Mouse (Mus musculus): ENCODE results near the gene Ccser1. TPM values are rescaled to one million over a fixed set of nuclear protein-coding genes. Genes with fewer than 3 reads are reported as not detected.

Ccser1 gene
- polyA plus RNA-seq, 1 experiment, result 12.7 TPM

DNA sequence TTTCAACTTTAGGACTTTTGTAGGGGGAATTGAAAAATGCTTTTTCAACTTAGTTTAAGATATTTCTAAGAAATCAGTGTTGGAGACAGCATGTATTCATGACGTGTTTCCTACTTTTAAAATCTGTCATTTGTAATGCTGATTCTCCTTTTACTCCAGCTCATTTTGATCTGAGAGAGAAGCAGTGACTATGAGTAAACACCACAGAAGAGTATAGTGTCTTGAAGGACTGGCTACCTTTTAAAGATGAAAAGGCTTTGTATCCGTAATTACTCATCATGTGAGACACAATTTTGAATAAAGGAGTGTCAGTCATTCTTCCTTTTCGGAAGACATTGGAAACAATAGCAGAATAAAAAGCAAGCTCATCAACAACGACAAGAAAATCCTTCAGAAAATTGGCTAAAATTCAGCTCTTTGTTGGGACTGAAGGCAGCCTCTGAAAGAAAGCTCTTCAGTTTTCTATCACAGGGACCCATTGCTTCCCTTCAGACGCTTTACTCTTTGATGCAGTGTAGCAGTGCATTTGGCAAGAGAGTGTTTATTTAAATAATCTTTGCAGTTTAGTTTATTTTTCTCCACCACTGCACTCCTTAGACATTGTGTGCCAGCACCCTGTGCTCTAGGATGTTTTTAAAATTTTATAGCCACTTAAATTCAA, 50.1 kb downstream of the Ccser1 start:
- no peak for DNase-seq
- Histone ChIP-seq H3K4me1 (ENCODE audit: control insufficient read depth, insufficient read depth, low read length) (peaks cover 8% of the 10 kb centered on the region), H3K27ac (ENCODE audit: insufficient read depth, low read length) (no peak overlapping the region), H3K4me3 (replicated peaks; ENCODE audit: insufficient read depth, low read depth, low read length) (no peak overlapping the region), H3K27me3 (ENCODE audit: control insufficient read depth, insufficient read depth, low read length) (no peaks in the 10 kb centered on the region)
- 52% methylated on average over 5 of the region's 5 CpGs for WGBS
- no peak for TF ChIP-seq CTCF (IDR thresholded peaks at IDR 0.05; ENCODE audit: borderline replicate concordance, insufficient read depth, low read depth, low read length)
- no peak for TF ChIP-seq POLR2A (IDR thresholded peaks at IDR 0.05; ENCODE audit: borderline replicate concordance, insufficient read depth, low read length)

DNA sequence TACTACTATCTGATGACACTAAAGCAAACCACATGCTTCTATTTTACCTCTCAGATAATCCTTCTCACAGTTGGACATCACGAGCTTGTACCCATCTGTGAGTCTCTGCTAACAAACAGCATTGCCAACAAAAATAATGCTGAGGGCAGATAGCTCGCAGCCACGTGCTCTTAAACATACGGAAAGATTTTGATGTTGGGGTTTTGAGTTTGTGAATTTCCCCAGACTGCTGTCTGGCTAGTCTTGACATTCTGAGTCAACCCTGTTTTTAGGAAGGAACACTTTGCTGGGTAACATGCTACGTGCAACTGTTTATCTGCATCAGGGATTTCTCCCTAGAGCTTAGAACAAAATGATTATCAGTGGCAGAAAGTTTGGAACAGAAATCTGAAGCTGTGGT, 52.9 kb downstream of the Ccser1 start:
- no peaks in the 10 kb centered on the region for H3K27me3 ChIP-seq (ENCODE audit: control insufficient read depth, insufficient read depth, low read length)
- 26% methylated on average over 5 of the region's 5 CpGs for WGBS
- TF ChIP-seq POLR2A (IDR thresholded peaks at IDR 0.05; ENCODE audit: borderline replicate concordance, insufficient read depth, low read length) (no peak), CTCF (IDR thresholded peaks at IDR 0.05; ENCODE audit: borderline replicate concordance, insufficient read depth, low read depth, low read length) (no peak)
- DNase-seq, result peak in 1 of 2 experiments; percentile 15
- H3K4me1 ChIP-seq (ENCODE audit: control insufficient read depth, insufficient read depth, low read length), result peaks cover 8% of the 10 kb centered on the region
- no peak overlapping the region for H3K27ac ChIP-seq (ENCODE audit: insufficient read depth, low read length)
- H3K4me3 ChIP-seq (replicated peaks; ENCODE audit: insufficient read depth, low read depth, low read length), result no peak overlapping the region

DNA sequence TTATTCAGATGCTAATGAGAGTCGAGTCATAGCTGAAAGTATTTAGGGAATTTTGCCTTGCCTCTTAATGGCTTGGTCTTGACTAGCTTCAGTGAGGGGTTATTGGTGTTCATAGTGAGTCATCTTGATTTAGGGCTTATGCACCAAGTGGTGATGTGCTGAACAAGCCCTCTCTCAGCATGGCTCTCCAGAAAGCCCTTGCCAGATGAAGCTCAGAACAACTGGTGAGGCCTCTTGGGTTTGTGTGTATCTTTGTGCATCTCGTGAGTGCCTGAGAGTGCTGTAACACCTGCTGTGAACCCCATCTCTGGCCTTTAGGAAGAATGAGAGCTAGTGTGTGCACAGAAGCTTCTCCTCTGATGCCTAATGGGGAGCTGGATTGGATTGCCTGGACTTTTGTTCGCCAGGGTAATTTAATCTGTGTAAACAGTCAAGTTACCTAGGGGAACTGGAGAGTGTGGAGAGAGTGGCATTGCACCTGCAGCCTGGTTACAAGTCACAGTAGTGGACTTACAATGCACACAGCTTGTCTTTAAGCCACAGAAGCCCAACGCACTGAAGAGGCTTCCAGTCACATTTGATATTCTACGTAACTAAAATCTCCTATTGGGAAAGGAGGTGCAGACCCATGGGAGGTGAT, 53.5 kb downstream of the Ccser1 start:
- H3K27me3 ChIP-seq (ENCODE audit: control insufficient read depth, insufficient read depth, low read length), result no peaks in the 10 kb centered on the region
- DNase-seq, result no peak
- H3K4me1 ChIP-seq (ENCODE audit: control insufficient read depth, insufficient read depth, low read length), result peaks cover 8% of the 10 kb centered on the region
- 58% methylated on average over 5 of the region's 5 CpGs for WGBS
- no peak for TF ChIP-seq CTCF (IDR thresholded peaks at IDR 0.05; ENCODE audit: borderline replicate concordance, insufficient read depth, low read depth, low read length)
- TF ChIP-seq POLR2A (IDR thresholded peaks at IDR 0.05; ENCODE audit: borderline replicate concordance, insufficient read depth, low read length), result no peak
- H3K27ac ChIP-seq (ENCODE audit: insufficient read depth, low read length), result no peak overlapping the region
- H3K4me3 ChIP-seq (replicated peaks; ENCODE audit: insufficient read depth, low read depth, low read length), result no peak overlapping the region

DNA sequence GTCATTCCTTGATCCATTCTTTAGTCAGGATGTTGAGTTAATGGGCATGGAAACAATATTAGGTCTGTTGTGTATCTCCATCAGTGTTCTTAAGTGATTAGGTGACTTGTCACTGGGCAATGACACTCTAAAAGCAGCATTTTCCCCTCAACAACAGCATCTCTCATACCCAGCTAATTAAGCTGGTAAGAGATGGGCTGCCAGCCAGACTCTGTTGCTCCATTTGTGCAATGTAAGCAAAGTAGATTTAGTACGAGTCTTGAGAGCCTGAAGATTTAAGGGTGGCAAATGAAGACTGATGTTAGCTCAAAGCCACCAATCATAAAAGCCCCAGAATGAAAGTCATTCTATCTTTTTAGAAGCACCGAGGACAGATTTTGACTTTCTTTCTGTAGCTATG, 60.5 kb downstream of the Ccser1 start:
- no peaks in the 10 kb centered on the region for H3K27me3 ChIP-seq (ENCODE audit: control insufficient read depth, insufficient read depth, low read length)
- H3K4me1 ChIP-seq (ENCODE audit: control insufficient read depth, insufficient read depth, low read length), result no peaks in the 10 kb centered on the region
- H3K27ac ChIP-seq (ENCODE audit: insufficient read depth, low read length), result no peak overlapping the region
- WGBS, result 56% methylated on average over 2 of the region's 2 CpGs
- no peak for DNase-seq
- no peak for TF ChIP-seq POLR2A (IDR thresholded peaks at IDR 0.05; ENCODE audit: borderline replicate concordance, insufficient read depth, low read length)
- no peak for TF ChIP-seq CTCF (IDR thresholded peaks at IDR 0.05; ENCODE audit: borderline replicate concordance, insufficient read depth, low read depth, low read length)
- no peak overlapping the region for H3K4me3 ChIP-seq (replicated peaks; ENCODE audit: insufficient read depth, low read depth, low read length)

- Histone ChIP-seq H3K4me3 (replicated peaks; ENCODE audit: insufficient read depth, low read depth, low read length) (no peak overlapping the region), H3K4me1 (ENCODE audit: control insufficient read depth, insufficient read depth, low read length) (no peaks in the 10 kb centered on the region), H3K27ac (ENCODE audit: insufficient read depth, low read length) (no peak overlapping the region), H3K27me3 (ENCODE audit: control insufficient read depth, insufficient read depth, low read length) (no peaks in the 10 kb centered on the region)
- TF ChIP-seq CTCF (IDR thresholded peaks at IDR 0.05; ENCODE audit: borderline replicate concordance, insufficient read depth, low read depth, low read length) (no peak), POLR2A (IDR thresholded peaks at IDR 0.05; ENCODE audit: borderline replicate concordance, insufficient read depth, low read length) (no peak)
- no peak for DNase-seq
- WGBS, result 85% methylated on average over 3 of the region's 3 CpGs
These were observed 62.4 kb downstream of the Ccser1 start for GRCm38 (mm10) chr6:61242556-61242955.

DNA sequence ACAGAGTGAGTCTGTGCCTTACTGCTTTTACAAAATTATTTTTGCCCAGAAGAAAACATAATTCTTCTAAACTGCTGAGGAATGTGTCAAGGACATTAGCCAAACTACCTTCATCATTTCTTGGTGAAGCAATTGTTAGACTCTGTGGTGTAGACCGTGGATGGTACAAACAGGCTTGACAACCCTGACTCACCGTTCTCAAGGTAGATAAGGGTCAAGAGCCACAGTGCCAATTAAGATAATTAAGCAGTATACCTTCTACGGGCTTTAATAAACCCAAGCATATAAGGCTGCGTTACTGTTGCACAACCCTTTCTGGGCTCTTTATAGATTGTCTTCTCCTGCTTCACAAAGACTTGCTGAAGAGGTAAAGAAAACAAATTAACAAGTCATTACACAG, 66.4 kb downstream of the Ccser1 start:
- 95% methylated on average over 4 of the region's 4 CpGs for WGBS
- DNase-seq, result no peak
- Histone ChIP-seq H3K4me1 (ENCODE audit: control insufficient read depth, insufficient read depth, low read length) (no peaks in the 10 kb centered on the region), H3K27ac (ENCODE audit: insufficient read depth, low read length) (no peak overlapping the region), H3K27me3 (ENCODE audit: control insufficient read depth, insufficient read depth, low read length) (no peaks in the 10 kb centered on the region), H3K4me3 (replicated peaks; ENCODE audit: insufficient read depth, low read depth, low read length) (no peak overlapping the region)
- TF ChIP-seq POLR2A (IDR thresholded peaks at IDR 0.05; ENCODE audit: borderline replicate concordance, insufficient read depth, low read length) (no peak), CTCF (IDR thresholded peaks at IDR 0.05; ENCODE audit: borderline replicate concordance, insufficient read depth, low read depth, low read length) (no peak)

- Histone ChIP-seq H3K4me3 (replicated peaks; ENCODE audit: insufficient read depth, low read depth, low read length) (no peak overlapping the region), H3K4me1 (ENCODE audit: control insufficient read depth, insufficient read depth, low read length) (no peaks in the 10 kb centered on the region), H3K27ac (ENCODE audit: insufficient read depth, low read length) (no peak overlapping the region), H3K27me3 (ENCODE audit: control insufficient read depth, insufficient read depth, low read length) (no peaks in the 10 kb centered on the region)
- 83% methylated on average over 4 of the region's 4 CpGs for WGBS
- TF ChIP-seq POLR2A (IDR thresholded peaks at IDR 0.05; ENCODE audit: borderline replicate concordance, insufficient read depth, low read length) (no peak), CTCF (IDR thresholded peaks at IDR 0.05; ENCODE audit: borderline replicate concordance, insufficient read depth, low read depth, low read length) (no peak)
- DNase-seq, result no peak
These were observed 67.8 kb downstream of the Ccser1 start for GRCm38 (mm10) chr6:61247842-61248472.

- DNase-seq, result no peak
- TF ChIP-seq POLR2A (IDR thresholded peaks at IDR 0.05; ENCODE audit: borderline replicate concordance, insufficient read depth, low read length) (no peak), CTCF (IDR thresholded peaks at IDR 0.05; ENCODE audit: borderline replicate concordance, insufficient read depth, low read depth, low read length) (no peak)
- Histone ChIP-seq H3K27ac (ENCODE audit: insufficient read depth, low read length) (no peak overlapping the region), H3K4me1 (ENCODE audit: control insufficient read depth, insufficient read depth, low read length) (no peaks in the 10 kb centered on the region), H3K4me3 (replicated peaks; ENCODE audit: insufficient read depth, low read depth, low read length) (no peak overlapping the region), H3K27me3 (ENCODE audit: control insufficient read depth, insufficient read depth, low read length) (no peaks in the 10 kb centered on the region)
- 31% methylated on average over 2 of the region's 2 CpGs for WGBS
These were observed 68.6 kb downstream of the Ccser1 start for GRCm38 (mm10) chr6:61248700-61249099.

Data from cerebellum, adult 2 months (tissue).